Mouse (Mus musculus): ENCODE measurements around the gene Epc2. TPM values are rescaled to one million over a fixed set of nuclear protein-coding genes. Genes with fewer than 3 reads are reported as not detected.

The Epc2 gene
- 10 to 100 TPM; 22.2 to 22.8 TPM for total RNA-seq (2021)
- long read RNA-seq, experiment 1, full-length matches to known transcripts = 3 of 6 reads
- long read RNA-seq, experiment 1, partial matches to known transcripts = 3 of 6 reads
- long read RNA-seq, experiment 1, other reads (novel, unspliced or antisense) = 0 of 6 reads
- long read RNA-seq, experiment 2, full-length matches to known transcripts = 1 of 2 reads
- long read RNA-seq, experiment 2, partial matches to known transcripts = 0 of 2 reads
- long read RNA-seq, experiment 2, other reads (novel, unspliced or antisense) = 1 of 2 reads

DNA sequence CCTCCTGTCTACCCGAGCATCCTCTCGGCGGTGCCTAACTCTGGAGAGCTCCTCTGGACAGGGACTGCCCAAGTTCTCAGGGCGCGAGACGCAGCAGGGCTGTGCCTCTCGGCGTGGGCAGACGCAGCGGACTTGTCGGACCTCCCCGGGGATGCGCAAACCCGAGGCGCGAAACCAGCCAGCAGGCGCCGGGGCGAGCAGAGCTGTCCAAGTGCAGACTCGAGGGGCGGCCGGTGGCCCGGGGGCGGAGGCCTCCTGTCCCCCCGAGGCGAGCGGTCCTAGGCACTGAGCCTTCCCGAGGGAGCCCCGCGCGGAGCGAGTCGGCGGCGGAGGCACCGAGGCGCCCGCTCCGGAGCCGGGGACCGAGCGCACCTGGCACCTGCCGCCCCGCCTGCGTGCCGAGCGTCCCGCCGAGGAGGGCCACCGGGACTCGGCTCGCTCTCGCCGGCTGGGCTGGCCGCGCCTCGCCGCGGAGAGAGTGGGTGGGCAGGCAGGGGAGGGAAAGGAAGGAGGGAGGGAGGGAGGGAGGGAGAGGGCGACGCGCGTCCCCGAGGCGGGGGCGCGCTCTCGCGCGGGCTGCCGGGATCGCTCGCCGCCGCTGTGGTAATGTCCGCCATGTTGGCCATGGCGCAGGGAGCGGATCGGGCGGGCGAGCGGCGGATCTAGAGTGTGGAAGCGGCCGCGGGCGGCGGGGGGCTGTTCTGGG lies at the start of gene Epc2:
Gene Epc2 (plus strand): TSS at position 556 of the 706 bp plus-strand sequence.
- DNase-seq (ENCODE audit: low spot score in 2 of 2) = peak; percentile 77 to 85

DNA sequence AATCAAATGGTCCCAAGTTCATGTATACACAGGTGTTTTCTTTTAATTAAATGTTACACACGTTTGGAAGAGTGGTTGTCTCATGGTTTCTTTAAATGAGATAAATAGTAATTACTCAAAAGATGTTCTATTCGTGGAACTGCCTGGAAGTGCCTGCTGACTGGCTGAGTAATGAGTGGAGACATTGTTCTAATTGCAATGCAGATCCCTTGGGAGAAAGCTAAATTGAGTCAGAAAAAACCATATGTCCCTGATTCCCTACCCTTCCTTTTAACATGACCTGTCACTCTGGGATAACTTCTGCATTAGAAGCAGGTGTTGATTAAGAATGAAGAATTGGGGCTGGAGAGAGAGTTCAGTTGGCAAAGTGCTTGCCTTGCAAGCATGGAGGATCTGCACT lies 45.3 kb upstream of the Epc2 start:
- DNase-seq (ENCODE audit: low spot score in 2 of 2) = no peak

DNA sequence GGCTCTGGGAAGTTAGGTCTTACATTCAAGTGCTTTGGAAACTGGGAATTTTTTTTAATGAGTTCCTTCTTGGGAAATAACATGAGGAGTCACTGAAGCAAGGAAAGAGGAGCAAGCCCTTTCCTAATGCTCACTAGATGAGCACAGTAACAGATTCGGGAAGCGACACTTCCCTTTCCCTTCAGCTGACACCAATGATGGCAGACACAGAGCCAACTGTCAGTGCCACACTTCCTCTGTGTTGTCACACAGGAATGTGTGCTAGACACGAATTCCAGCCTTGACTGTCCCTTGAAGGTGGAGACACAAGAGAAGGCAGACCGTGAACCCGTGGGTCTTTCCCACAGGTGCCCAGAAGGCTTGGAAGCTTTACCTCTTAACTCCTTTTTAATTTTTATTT lies 39.6 kb upstream of the Epc2 start:
- no peak for DNase-seq (ENCODE audit: low spot score in 2 of 2)

DNA sequence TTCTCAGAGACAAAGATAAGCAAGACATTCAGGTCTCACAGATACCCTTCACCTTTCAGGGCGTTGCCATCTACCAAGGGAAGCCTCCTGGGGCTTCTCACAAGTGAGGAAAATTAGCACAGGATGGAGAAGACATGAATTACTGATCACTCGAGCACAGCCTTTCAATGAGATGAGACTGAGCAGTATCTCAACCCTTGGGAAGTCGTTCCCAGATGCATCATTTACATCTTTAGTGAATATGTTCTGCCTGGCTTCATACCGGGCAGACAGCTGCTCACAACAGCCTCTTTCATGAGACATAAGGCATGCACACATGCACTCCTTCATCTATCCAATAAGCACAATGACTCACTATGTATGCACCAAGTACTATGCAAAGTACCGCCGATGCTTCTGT lies 38.7 kb upstream of the Epc2 start:
- no peak for DNase-seq (ENCODE audit: low spot score in 2 of 2)

DNA sequence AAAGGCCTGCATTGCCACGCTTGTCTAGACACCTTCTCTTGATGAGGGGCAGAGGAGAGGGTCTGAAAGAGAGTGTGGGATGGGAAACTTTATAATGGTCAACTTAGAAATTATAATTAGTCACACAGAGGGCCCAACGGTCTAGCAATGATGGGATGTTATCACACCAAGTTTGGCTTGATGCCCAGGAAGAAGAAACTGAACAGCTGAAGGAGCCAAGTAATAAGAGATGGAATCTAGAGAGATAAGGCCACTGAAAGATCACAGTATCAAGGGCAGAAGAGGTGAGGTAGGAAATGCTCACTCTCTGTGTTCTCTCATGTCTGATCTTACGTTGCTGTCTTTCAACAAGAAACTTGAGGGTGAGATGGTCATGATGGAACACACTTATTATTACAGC lies 35.4 kb upstream of the Epc2 start:
- DNase-seq (ENCODE audit: low spot score in 2 of 2) = no peak

DNA sequence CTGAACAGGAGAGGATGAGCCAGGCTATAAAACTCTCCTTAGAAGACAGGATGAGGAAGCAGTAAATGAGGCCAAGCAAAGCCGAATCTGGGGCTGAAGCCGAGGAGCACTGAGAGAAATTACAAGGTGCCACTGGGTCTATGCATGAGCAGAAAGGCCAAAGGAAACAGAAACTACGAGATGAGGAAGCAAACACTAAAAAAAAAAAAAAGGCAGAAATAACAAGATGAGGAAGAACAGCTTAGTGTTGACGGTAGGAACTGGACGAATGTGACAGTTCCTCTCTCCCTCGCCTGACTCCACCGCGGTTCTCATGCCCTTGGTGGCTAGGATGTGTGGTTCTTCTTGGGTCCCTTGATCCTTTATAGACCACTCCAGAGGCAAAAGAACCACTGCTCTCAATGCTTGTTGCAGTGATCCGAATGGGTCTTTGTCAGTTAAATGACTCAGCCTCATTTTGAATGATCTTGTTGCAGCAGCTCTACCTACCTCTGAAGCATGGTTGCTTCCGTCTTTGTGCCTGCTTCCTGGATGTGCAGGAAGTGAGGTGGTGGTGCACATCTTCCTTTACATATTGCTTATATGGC lies 34.2 kb upstream of the Epc2 start:
- no peak for DNase-seq (ENCODE audit: low spot score in 2 of 2)

DNA sequence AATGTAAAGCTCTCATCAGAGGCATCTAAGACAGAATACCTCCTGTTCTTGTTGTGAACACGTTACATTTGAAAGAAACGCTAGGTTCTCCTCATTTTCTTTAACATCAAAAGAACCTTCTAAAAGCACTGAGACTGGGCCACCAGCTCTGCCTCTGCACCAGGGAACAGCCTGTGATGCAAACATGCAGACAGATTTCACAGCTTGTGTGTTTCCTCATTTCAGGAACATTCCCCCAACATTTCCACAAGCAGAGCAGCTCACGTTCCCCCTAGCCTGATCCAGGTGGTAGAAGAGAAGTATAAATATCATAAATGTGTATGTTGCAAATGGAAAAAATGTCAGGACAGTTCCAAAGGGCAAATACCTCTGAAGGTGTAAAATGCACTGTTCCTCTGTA lies 30.9 kb upstream of the Epc2 start:
- DNase-seq (ENCODE audit: low spot score in 2 of 2) = no peak

DNA sequence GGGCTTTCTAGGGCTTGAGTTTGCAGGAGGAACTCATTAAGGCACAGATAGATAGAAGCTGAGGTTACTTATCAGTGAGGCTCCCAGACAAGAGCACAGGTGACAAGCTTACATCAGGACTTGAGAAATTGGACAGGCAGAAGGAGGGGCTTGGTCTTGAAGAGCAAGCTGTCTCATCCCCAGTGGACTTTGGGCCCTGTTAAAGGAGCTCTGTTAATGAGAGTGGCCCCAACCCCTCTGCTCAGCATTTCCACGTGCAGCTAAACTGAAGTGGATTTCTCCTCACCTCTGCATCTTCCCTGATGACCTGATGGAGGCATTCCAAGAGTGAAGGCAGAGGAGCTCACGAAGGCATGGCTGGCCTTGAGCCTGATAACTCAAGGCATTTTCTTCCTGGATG lies 27.4 kb upstream of the Epc2 start:
- no peak for DNase-seq (ENCODE audit: low spot score in 2 of 2)

DNA sequence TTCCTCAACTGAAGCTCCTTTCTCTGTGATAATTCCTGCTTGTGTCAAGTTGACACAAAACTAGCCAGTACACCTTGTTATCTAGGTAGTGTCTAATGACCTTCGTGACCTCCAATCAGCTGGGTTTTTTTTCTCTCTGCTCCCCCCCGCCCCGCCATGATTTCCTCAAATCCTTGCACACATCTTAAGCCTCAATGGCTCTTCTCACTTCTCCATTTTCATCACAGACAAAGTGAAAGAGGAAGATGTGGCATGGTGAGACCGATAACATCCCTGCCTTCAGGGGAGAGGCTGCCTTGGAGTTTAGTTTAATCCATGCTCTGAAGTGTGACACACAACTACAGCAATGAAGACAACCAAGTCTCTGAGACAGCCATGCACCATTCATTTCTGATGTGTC lies 26.5 kb upstream of the Epc2 start:
- DNase-seq (ENCODE audit: low spot score in 2 of 2) = no peak

DNA sequence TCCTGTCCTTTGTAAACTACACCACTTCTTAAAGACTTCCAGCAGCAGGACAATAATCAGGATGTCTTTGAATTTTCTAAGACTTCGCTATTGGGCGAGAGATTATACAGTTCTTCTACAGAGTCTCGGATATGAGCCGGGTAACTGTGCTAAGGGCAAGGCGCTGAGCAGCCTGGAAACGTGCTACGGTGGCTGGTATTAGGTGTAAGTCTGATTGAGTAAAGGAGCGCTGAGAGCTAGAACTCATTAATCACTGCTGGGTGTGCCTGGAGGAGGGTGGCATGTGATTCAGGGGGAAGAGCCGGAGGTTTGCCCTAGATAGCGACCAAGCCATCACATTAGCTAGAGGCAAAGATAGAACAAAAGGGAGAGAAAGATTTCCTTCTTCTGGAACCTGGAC lies 25.1 kb upstream of the Epc2 start:
- no peak for DNase-seq (ENCODE audit: low spot score in 2 of 2)

DNA sequence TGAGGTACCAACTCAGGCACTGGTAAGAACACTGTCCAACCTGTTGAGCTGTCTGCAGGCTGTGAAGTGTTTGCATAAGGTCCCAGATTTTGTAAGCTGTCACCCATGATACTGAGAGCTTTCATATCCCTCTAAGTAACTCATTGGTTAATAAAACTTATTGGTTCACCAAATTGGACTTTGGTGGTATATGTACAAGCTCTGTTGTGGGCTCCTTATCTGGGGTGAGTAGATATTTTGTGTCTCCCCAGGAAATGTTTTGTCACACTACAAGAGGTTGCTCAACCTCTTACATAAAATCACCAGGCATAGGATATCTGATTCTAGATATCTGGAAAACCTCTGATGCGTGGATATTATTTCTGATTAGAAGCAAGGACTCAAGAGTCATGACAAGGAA lies 20.3 kb upstream of the Epc2 start:
- no peak for DNase-seq (ENCODE audit: low spot score in 2 of 2)

DNA sequence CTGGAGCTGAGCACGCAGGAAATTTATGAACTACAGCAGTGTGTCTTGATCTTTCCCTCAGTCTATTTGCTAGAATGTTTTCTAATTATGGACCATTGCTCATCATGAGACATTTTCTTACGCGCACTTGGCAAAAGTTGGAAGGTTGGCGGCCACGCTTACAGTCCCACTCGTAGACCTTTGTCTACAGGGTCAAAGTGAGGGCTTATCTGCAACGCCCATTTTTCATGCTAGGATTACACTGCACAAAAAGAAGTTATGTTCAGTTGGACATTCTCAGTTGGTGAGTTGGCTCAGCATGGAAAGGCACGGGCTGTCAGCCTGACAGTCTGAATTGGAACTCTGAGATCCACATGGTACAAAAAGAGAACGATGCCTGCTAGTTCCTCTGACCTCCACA lies 18.1 kb upstream of the Epc2 start:
- no peak for DNase-seq (ENCODE audit: low spot score in 2 of 2)

DNA sequence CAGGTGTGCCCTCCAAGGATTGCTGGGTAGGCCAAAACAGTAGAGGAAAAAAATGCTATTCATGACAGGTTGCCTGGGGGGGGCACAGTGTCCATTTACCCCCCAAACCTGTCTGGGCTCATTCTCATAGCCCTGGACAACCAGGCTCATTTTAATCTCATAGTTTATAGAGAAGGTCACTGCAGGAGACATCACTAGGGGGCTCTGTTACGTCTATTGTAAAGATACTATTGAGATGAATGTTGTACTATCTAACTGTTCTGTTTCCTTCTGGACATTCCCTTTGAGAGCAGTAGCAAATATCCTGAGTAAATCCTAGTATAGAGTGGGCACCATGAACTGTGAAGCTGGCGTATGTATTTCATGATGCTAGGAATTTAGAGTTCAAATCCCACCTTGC lies 5.0 kb upstream of the Epc2 start:
- no peak for DNase-seq (ENCODE audit: low spot score in 2 of 2)

DNA sequence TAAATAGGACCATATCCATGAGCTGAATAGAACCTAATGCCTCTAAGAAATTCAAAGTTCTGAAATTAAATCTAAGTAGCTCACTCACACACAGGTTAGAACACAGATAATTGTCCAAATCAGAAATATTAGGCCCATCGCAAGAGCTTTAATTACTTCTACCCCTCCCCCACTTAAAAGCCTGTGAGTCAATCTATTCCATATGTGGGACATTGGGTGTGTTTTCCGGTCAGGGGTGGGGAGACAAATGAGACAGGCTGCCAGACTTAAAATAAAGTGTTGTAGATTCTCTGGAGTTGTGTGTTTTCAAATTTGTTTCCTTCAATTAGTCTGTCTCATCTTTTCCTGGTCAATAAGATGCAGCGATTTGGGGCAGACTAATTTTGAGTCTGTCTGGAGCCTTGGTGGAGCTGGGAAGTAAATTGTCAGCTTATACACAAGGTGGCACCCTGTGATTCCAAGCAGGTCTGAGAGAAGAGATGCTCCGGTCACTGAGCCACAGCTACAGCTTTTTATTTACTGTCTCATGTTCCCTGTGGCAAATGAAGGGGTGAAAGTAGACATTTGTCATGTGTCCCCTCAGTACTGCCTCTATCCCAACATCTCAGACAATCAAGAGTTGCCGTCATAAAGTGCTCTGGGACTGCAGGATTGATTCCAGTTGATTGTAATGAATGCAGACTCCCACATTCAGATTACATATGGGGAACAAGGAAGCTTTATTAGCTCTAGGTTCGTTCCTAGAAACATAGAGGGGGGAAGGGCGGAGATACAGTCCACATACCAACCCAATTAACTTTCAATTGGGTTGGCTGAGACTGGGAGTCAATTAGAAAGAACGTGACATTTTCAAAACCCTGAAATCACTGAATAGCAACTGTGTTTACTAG lies 3.5 kb upstream of the Epc2 start:
- DNase-seq (ENCODE audit: low spot score in 2 of 2) = no peak

DNA sequence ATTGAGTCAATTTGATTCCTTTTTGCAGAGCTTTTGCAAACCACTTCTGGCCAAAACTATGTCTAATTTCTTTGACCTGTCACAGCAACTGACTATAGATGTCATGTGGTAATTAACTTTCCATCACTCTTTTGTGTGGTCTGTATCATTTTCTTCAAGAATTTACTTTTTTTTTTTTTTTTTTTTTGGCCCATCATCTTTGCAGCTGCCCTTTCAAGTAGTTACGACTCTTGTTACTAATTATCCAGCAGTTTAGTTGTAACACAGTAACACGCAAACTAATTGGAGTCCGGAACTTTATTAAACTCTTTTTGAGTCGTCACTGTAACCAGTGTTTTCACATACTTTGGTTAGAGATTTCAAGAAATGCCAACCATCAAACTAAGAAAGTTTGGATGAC lies 819 bp upstream of the Epc2 start:
- no peak for DNase-seq (ENCODE audit: low spot score in 2 of 2)

DNA sequence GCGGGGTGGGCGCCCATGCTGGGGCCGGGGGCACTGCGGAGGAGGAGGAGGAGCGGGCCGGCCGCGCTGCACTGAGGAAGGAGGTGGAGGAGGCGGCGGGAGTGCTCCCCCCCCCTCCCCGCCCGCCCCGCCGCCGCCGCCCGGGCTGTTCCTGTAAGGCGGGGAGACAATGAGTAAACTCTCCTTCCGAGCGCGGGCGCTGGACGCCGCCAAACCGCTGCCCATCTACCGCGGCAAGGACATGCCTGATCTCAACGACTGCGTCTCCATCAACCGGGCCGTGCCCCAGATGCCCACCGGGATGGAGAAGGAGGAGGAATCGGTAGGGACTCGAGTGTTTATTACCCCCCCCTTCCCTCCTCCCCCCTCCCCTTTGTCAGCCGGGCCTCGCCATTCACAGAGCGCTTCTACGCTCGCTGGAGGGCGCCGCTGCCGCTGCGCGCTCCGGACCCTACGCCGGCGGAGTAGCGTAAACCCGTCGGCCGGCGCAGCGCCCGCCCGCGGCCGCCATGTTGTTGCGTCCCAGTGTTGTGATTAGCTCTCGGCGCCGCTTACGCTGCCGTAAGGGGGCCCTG lies 438 bp downstream of the Epc2 start:
- DNase-seq (ENCODE audit: low spot score in 2 of 2) = peak; percentile 90 to 92

DNA sequence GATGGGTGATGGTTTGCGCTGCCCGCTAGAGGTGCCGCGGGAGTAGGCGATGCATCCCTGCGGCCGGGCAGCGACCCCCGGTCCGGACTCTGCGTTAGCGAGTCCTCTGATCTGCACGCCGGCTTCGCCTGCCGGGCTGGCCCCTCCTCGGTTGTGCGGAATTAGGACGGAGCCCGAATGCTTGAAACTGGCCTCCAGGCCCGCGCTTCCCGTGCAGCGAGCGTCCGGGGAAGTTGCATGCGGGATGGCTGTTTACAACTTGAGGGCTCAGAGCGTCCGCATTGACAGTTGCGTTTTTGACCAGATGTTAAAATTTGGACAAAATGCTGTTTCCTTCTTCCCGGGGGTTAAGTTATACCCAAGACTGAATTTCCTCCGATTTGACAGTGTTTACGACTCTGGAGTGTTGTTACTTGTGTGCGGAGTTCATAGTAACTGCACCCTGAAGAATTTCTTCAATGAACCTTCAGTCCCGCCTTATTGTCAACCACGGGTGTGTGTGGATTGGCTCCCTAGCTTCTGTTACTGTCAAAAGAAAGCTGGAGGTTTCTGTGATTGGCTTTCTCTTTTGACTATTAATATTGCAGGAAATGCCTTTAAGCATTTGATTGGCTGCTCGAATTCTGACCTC lies 1.3 kb downstream of the Epc2 start:
- peak; percentile 21 to 51 for DNase-seq (ENCODE audit: low spot score in 2 of 2)

DNA sequence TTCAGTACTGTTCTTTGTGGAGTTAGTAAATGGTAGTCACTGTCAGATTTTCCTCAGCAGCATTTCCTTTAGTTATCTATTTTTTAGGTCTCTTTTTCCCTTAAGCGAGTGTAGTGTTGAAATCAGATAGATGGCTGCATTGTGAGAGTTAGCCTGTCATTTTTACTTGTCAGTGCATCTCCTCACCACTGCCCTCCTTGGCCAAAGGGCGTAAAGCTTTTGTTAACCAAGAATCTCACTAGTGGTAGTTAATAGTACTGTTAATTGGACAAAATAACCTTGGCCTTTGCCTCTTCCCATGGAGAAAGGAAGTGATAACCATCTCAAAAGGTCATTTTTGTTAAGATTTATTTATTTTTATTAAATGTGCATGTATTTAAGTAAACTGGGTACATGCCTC lies 6.5 kb downstream of the Epc2 start:
- no peak for DNase-seq (ENCODE audit: low spot score in 2 of 2)

DNA sequence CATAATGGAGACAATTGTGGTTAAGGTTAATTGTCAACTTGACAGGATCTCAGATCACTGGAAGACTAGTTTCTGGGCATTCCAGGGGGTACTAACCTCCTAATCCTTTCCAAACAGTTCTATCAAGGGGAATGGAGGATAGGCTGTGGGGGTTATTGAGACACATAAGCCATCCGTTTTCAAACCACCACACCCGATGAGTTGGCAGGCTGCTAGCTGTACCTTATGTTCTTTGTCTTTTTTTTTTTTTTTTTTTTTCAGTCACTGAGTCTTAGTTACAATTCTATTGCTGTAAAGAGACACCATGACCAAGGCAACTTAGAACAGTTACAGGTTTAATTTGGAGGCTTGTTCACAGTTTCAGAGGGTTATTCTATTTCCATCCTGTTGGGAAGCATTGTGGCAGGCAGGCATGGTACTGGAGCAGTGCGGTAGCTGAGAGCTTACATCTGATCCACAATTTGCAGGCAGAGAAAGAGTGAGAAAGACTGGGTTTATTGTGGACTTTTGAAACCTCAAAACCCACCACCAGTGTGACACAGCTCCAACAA lies 14.5 kb downstream of the Epc2 start:
- DNase-seq (ENCODE audit: low spot score in 2 of 2) = no peak

DNA sequence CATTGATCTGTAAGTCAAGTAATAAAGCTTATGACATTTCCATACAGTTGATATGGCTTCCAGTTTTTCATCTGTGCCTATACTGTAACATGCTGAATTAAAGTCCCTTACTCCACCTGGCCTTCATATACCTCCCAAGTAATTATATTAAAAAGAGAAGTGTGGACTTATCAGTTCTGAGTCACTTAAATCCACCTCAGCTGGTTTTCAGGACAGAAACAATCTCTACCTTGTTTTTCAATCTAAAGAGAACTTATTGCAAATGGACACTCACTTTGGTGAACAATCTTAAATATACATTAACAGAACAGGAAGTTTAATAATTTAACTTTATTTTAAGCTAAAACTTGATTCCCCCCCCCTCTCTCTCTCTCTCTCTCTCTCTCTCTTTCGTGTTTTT lies 15.8 kb downstream of the Epc2 start:
- DNase-seq (ENCODE audit: low spot score in 2 of 2) = no peak

DNA sequence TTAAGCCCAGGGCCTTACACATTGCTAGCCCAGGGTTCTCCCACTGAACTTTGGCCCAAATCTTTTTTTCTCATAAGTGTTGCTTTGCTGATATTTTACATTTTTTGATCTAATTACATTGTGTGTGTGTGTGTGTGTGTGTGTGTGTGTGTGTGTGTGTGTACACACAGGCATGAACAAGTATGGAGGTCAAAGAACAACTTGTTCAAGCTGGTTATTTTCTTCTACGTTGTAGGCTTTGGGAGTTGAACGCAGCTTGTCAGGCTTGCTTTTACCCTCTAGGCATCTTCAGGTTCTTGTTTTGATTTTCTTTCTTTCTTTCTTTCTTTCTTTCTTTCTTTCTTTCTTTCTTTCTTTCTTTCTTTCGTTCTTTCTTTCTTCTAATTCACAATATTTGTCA lies 19.9 kb downstream of the Epc2 start:
- no peak for DNase-seq (ENCODE audit: low spot score in 2 of 2)
